Mouse (Mus musculus) CH12.LX (cell line): ENCODE data around the gene Prokr1. TPM values are rescaled to one million over a fixed set of nuclear protein-coding genes. Genes with fewer than 3 reads are reported as not detected.
A peak's percentile ranks its signal among the peaks of the same experiment; 100 is the strongest.

Experiments used
- DNase-seq: peaks from one replicate; pipeline ENCODE4 v3.0.0-alpha.2; 2013; ENCODE audit errors: extremely low read depth
- H3K27ac ChIP-seq: 2 replicates; pipeline ENCODE4 v1.5.1; 2012; ENCODE audit warnings: low read depth, mild to moderate bottlenecking, control low read depth, moderate library complexity; ENCODE audit not compliant: insufficient read depth
- H3K27me3 ChIP-seq: replicated peaks from 2 replicates; pipeline ENCODE3; 2012; ENCODE audit warnings: inconsistent platforms
- H3K36me3 ChIP-seq, 2 experiments: replicated peaks in 1 of 2; 2 replicates each; pipeline versions ENCODE3 to v1.6.1; 2012; ENCODE audit warnings: inconsistent platforms in 1 of 2, low read length in 1 of 2, mild to moderate bottlenecking in 1 of 2, mixed read lengths in 1 of 2, moderate library complexity in 1 of 2; ENCODE audit not compliant: control insufficient read depth in 1 of 2, insufficient read depth in 1 of 2
- H3K4me1 ChIP-seq, 2 experiments: 2 replicates each; pipeline ENCODE4 v1.6.1; 2012; ENCODE audit warnings: inconsistent platforms in 1 of 2, moderate library complexity in 1 of 2; ENCODE audit not compliant: insufficient read depth in 2 of 2, control insufficient read depth in 1 of 2
- H3K4me2 ChIP-seq: 2 replicates; pipeline ENCODE4 v1.6.1; 2012; ENCODE audit warnings: low read depth, mild to moderate bottlenecking, control low read depth; ENCODE audit not compliant: poor library complexity, insufficient read depth, severe bottlenecking
- H3K4me3 ChIP-seq, 3 experiments: fragments of 150-350 bp in 1 of 3; sonication (generic) in 1 of 3; replicated peaks in 1 of 3; 2 replicates each; pipeline versions ENCODE3 to v1.5.1; 2011 to 2012; ENCODE audit warnings: low read depth in 2 of 3, low read length in 2 of 3, mild to moderate bottlenecking in 2 of 3, moderate library complexity in 2 of 3, control low read depth in 1 of 3, improper control_type of control experiment in 1 of 3, inconsistent platforms in 1 of 3, mixed read lengths in 1 of 3; ENCODE audit not compliant: poor library complexity in 1 of 3
- H3K79me2 ChIP-seq: replicated peaks from 2 replicates; pipeline ENCODE4 v1.6.1; 2012; ENCODE audit warnings: mild to moderate bottlenecking, moderate library complexity; ENCODE audit not compliant: control insufficient read depth, poor library complexity, insufficient read depth, severe bottlenecking; ENCODE audit errors: extremely low read depth
- H3K9ac ChIP-seq: 2 replicates; pipeline ENCODE4 v1.6.1; 2012; ENCODE audit warnings: low read depth, mild to moderate bottlenecking, control low read depth, moderate library complexity; ENCODE audit not compliant: insufficient read depth
- H3K9me3 ChIP-seq: replicated peaks from 2 replicates; pipeline ENCODE3; 2012; ENCODE audit warnings: low read length, inconsistent platforms, mixed read lengths
- BHLHE40 ChIP-seq: IDR thresholded peaks from 2 replicates; pipeline ENCODE4 v1.6.1; 2011; ENCODE audit warnings: mild to moderate bottlenecking, low read depth, low read length, improper control_type of control experiment
- CHD1 ChIP-seq: IDR thresholded peaks from 2 replicates; pipeline ENCODE4 v1.6.1; 2012; ENCODE audit warnings: low read depth, low read length, improper control_type of control experiment, inconsistent platforms
- CHD2 ChIP-seq: IDR thresholded peaks from 2 replicates; pipeline ENCODE4 v1.6.1; 2011; ENCODE audit warnings: low read length, improper control_type of control experiment
- CTCF ChIP-seq, 2 experiments: IDR thresholded peaks in 1 of 2; conservative IDR thresholded peaks in 1 of 2; 2 replicates each; pipeline ENCODE4 v1.5.1; 2011 to 2012; ENCODE audit warnings: low read depth in 2 of 2, low read length in 2 of 2, improper control_type of control experiment in 1 of 2, inconsistent platforms in 1 of 2, mild to moderate bottlenecking in 1 of 2, moderate library complexity in 1 of 2
- E2F4 ChIP-seq: IDR thresholded peaks from 2 replicates; pipeline ENCODE4 v1.6.1; 2011; ENCODE audit warnings: low read depth, low read length, improper control_type of control experiment; ENCODE audit not compliant: insufficient replicate concordance
- ELF1 ChIP-seq: IDR thresholded peaks from 2 replicates; pipeline ENCODE4 v1.6.1; 2014; ENCODE audit warnings: low read depth, mild to moderate bottlenecking, inconsistent platforms, low read length, improper control_type of control experiment
- EP300 ChIP-seq: IDR thresholded peaks from 2 replicates; pipeline ENCODE4 v1.6.1; 2011; ENCODE audit warnings: low read length, improper control_type of control experiment
- ETS1 ChIP-seq: conservative IDR thresholded peaks from 2 replicates; pipeline ENCODE4 v1.6.1; 2012; ENCODE audit warnings: low read depth, mild to moderate bottlenecking, inconsistent platforms, low read length, improper control_type of control experiment, moderate library complexity
- GABPA ChIP-seq: IDR thresholded peaks from 2 replicates; pipeline ENCODE4 v1.6.1; 2012; ENCODE audit warnings: low read depth, low read length, improper control_type of control experiment, inconsistent platforms; ENCODE audit not compliant: insufficient replicate concordance
- HCFC1 ChIP-seq: IDR thresholded peaks from 2 replicates; pipeline ENCODE4 v1.6.1; 2012; ENCODE audit warnings: low read depth, mild to moderate bottlenecking, inconsistent platforms, low read length, improper control_type of control experiment
- IRF4 ChIP-seq: IDR thresholded peaks from 2 replicates; pipeline ENCODE4 v1.6.1; 2014; ENCODE audit warnings: low read depth, mild to moderate bottlenecking, inconsistent platforms, low read length, improper control_type of control experiment
- JUN ChIP-seq: IDR thresholded peaks from 2 replicates; pipeline ENCODE4 v1.6.1; 2011; ENCODE audit warnings: low read depth, mild to moderate bottlenecking, low read length, improper control_type of control experiment, moderate library complexity; ENCODE audit not compliant: insufficient read depth
- JUND ChIP-seq: conservative IDR thresholded peaks from 2 replicates; pipeline ENCODE4 v1.6.1; 2011; ENCODE audit warnings: low read depth, low read length, improper control_type of control experiment
- KAT2A ChIP-seq: IDR thresholded peaks from 2 replicates; pipeline ENCODE4 v1.6.1; 2012; ENCODE audit warnings: low read length, improper control_type of control experiment, inconsistent platforms; ENCODE audit not compliant: insufficient replicate concordance
- MAFK ChIP-seq: IDR thresholded peaks from 2 replicates; pipeline ENCODE4 v1.6.1; 2011; ENCODE audit warnings: low read length, improper control_type of control experiment; ENCODE audit not compliant: insufficient replicate concordance
- MAX ChIP-seq: IDR thresholded peaks from 2 replicates; pipeline ENCODE4 v1.6.1; 2011; ENCODE audit warnings: low read length, improper control_type of control experiment
- MAZ ChIP-seq: IDR thresholded peaks from 2 replicates; pipeline ENCODE4 v1.6.1; 2012; ENCODE audit warnings: low read depth, mild to moderate bottlenecking, inconsistent platforms, low read length, improper control_type of control experiment, moderate library complexity
- MEF2A ChIP-seq: IDR thresholded peaks from 2 replicates; pipeline ENCODE4 v1.6.1; 2014; ENCODE audit warnings: low read depth, mild to moderate bottlenecking, inconsistent platforms, low read length, improper control_type of control experiment, borderline replicate concordance
- MXI1 ChIP-seq: IDR thresholded peaks from 2 replicates; pipeline ENCODE4 v1.6.1; 2011; ENCODE audit warnings: mild to moderate bottlenecking, low read depth, low read length, improper control_type of control experiment
- MYC ChIP-seq: IDR thresholded peaks from 2 replicates; pipeline ENCODE4 v1.6.1; 2011; ENCODE audit warnings: low read depth, mild to moderate bottlenecking, improper control_type of control experiment, low read length
- NELFE ChIP-seq: IDR thresholded peaks from 2 replicates; pipeline ENCODE4 v1.6.1; 2011; ENCODE audit warnings: low read depth, low read length, improper control_type of control experiment
- NRF1 ChIP-seq: IDR thresholded peaks from 2 replicates; pipeline ENCODE4 v1.6.1; 2014; ENCODE audit warnings: low read depth, mild to moderate bottlenecking, inconsistent platforms, low read length, improper control_type of control experiment, moderate library complexity
- PAX5 ChIP-seq: IDR thresholded peaks from 2 replicates; pipeline ENCODE4 v1.6.1; 2012; ENCODE audit warnings: low read length, inconsistent platforms, mixed read lengths
- POLR2A ChIP-seq: IDR thresholded peaks from 2 replicates; pipeline ENCODE4 v1.6.1; 2011; ENCODE audit warnings: low read depth, mild to moderate bottlenecking, improper control_type of control experiment, low read length
- POLR2AphosphoS2 ChIP-seq: IDR thresholded peaks from 2 replicates; pipeline ENCODE4 v1.6.1; 2011; ENCODE audit warnings: low read depth, low read length, improper control_type of control experiment
- RAD21 ChIP-seq: IDR thresholded peaks from 2 replicates; pipeline ENCODE4 v1.6.1; 2011; ENCODE audit warnings: low read depth, mild to moderate bottlenecking, low read length, improper control_type of control experiment, moderate library complexity
- RCOR1 ChIP-seq: conservative IDR thresholded peaks from 2 replicates; pipeline ENCODE4 v1.6.1; 2012; ENCODE audit warnings: low read depth, mild to moderate bottlenecking, inconsistent platforms, low read length, improper control_type of control experiment
- SIN3A ChIP-seq: IDR thresholded peaks from 2 replicates; pipeline ENCODE4 v1.6.1; 2012; ENCODE audit warnings: low read length, improper control_type of control experiment, inconsistent platforms
- SMC3 ChIP-seq: IDR thresholded peaks from 2 replicates; pipeline ENCODE4 v1.6.1; 2011; ENCODE audit warnings: low read depth, low read length, improper control_type of control experiment
- TBP ChIP-seq: conservative IDR thresholded peaks from 2 replicates; pipeline ENCODE4 v1.6.1; 2011; ENCODE audit warnings: low read depth, low read length, improper control_type of control experiment
- TCF12 ChIP-seq: IDR thresholded peaks from 2 replicates; pipeline ENCODE4 v1.6.1; 2014; ENCODE audit warnings: low read depth, mild to moderate bottlenecking, inconsistent platforms, low read length, improper control_type of control experiment
- UBTF ChIP-seq: IDR thresholded peaks from 2 replicates; pipeline ENCODE4 v1.6.1; 2012; ENCODE audit warnings: low read depth, mild to moderate bottlenecking, inconsistent platforms, low read length, improper control_type of control experiment, moderate library complexity
- USF1 ChIP-seq: IDR thresholded peaks from 2 replicates; pipeline ENCODE4 v1.6.1; 2014; ENCODE audit warnings: low read depth, mild to moderate bottlenecking, inconsistent platforms, low read length, improper control_type of control experiment
- USF2 ChIP-seq: conservative IDR thresholded peaks from 2 replicates; pipeline ENCODE4 v1.6.1; 2011; ENCODE audit warnings: low read depth, low read length, improper control_type of control experiment
- ZC3H11A ChIP-seq: IDR thresholded peaks from 2 replicates; pipeline ENCODE4 v1.6.1; 2012; ENCODE audit warnings: low read depth, mild to moderate bottlenecking, inconsistent platforms, low read length, improper control_type of control experiment
- ZKSCAN1 ChIP-seq: IDR thresholded peaks from 2 replicates; pipeline ENCODE4 v1.6.1; 2012; ENCODE audit warnings: low read depth, inconsistent platforms, low read length, improper control_type of control experiment, borderline replicate concordance
- ZMIZ1 ChIP-seq: IDR thresholded peaks from 2 replicates; pipeline ENCODE4 v1.6.1; 2012; ENCODE audit warnings: low read depth, mild to moderate bottlenecking, inconsistent platforms, low read length, improper control_type of control experiment
- ZNF384 ChIP-seq: IDR thresholded peaks from 2 replicates; pipeline ENCODE4 v1.6.1; 2012; ENCODE audit warnings: low read depth, low read length, improper control_type of control experiment, inconsistent platforms
- dilution Hi-C: fragments of 300-500 bp; cut with MboI; formaldehyde crosslinking; loops from 2 replicates; pipeline ENCODE4 v1.14.3; 2020; ENCODE audit warnings: low sequenced_read_pairs; ENCODE audit not compliant: extremely low pct_unique_long_range_greater_than_20kb, extremely low pct_ligation_motif_present
- in situ Hi-C: fragments of 300-500 bp; cut with MboI; formaldehyde crosslinking; loops from 3 replicates; pipeline ENCODE4 v1.14.3; 2019; ENCODE audit warnings: low sequenced_read_pairs, low pct_ligation_motif_present, low pct_unique_long_range_greater_than_20kb, mixed read lengths
- polyA plus RNA-seq: library from polyadenylated mRNA; unstranded; fragments of >175 nt; gene quantifications from 2 replicates; pipeline ENCODE4 v1.2.1, GENCODE M21; 2012; ENCODE audit warnings: low read depth; ENCODE audit not compliant: insufficient read length
- total RNA-seq, 2 experiments: library from RNA; depleted of rRNA; stranded (reverse); fragments of 300-350 nt in 1 of 2; fragments of >200 nt in 1 of 2; gene quantifications; 2 replicates each; pipeline ENCODE4 v1.2.3; 2012 to 2014

The Prokr1 gene
- total and polyA plus RNA-seq, 3 experiments, result 0.08 TPM; not detected in 2

DNA sequence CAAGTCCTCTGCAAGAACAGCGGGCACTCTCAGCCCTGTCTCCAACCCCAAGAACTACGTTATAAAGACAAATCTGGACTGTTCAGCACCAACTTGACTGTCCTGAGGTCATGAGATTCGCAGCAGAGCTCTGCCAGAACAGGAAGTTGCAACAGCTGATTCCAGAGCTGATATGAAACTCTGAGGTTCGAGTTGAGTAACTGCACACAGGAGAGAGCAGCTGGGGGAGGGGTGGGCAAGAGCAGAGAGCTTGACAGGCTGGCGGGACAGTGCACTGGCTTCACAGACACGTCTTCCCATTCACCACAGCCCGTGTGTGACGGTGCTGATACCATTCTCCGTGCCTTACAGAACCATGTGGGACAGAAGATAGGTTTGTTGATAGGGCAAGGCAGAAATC, 48.5 kb downstream of the Prokr1 start:
- H3K79me2 ChIP-seq, result no peaks in the 10 kb centered on the region
- dilution Hi-C loops, result no loop called here
- peaks cover 27% of the 10 kb centered on the region for H3K27me3 ChIP-seq
- H3K4me3 ChIP-seq, result peak overlapping the region in 2 of 3 experiments; percentile 25 to 38
- in situ Hi-C loops, result no loop called here
- peaks cover 13% of the 10 kb centered on the region for H3K9me3 ChIP-seq
- H3K36me3 ChIP-seq, result no peaks in the 10 kb centered on the region
- H3K4me1 ChIP-seq, result peaks cover 16 to 47% of the 10 kb centered on the region in 2 experiments
- H3K9ac ChIP-seq, result no peak overlapping the region
- peak overlapping the region; percentile 43 for H3K27ac ChIP-seq
- DNase-seq, result peak; percentile 95
- peak overlapping the region; percentile 35 for H3K4me2 ChIP-seq
- TF ChIP-seq MYC, result peak; percentile 81
- TF ChIP-seq TBP, result peak; percentile 89
- TF ChIP-seq GABPA, result no peak
- TF ChIP-seq CHD1, result no peak
- TF ChIP-seq MAX, result peak; percentile 67
- TF ChIP-seq HCFC1, result peak; percentile 51
- TF ChIP-seq MAZ, result peak; percentile 55; the same call in 1 of the 2 replicates
- TF ChIP-seq JUN, result peak; percentile 40; the same call in 1 of the 2 replicates
- TF ChIP-seq SMC3, result no peak
- TF ChIP-seq CHD2, result peak; percentile 93
- peak; percentile 96 for TF ChIP-seq BHLHE40
- TF ChIP-seq KAT2A, result no peak
- no peak for TF ChIP-seq NRF1
- no peak for TF ChIP-seq ZC3H11A
- no peak for TF ChIP-seq ZKSCAN1
- no peak for TF ChIP-seq USF1
- TF ChIP-seq SIN3A, result peak; percentile 95
- peak; percentile 84 for TF ChIP-seq MEF2A
- no peak; the same call in 1 of the 2 replicates for TF ChIP-seq RAD21
- peak; percentile 96 for TF ChIP-seq IRF4
- no peak for TF ChIP-seq UBTF
- peak; percentile 95 for TF ChIP-seq TCF12
- TF ChIP-seq POLR2AphosphoS2, result no peak
- no peak for TF ChIP-seq CTCF (conservative IDR thresholded peaks at IDR 0.05 in 1 of 2, IDR thresholded peaks at IDR 0.05 in 1 of 2; ENCODE audit: low read depth in 2 of 2, low read length in 2 of 2)
- peak; percentile 61; the same call in 1 of the 2 replicates for TF ChIP-seq JUND
- TF ChIP-seq ETS1, result peak; percentile 99
- no peak for TF ChIP-seq ZNF384
- peak; percentile 33; the same call in 1 of the 2 replicates for TF ChIP-seq NELFE
- TF ChIP-seq EP300, result peak; percentile 85
- no peak for TF ChIP-seq USF2
- TF ChIP-seq RCOR1, result no peak; the same call in 1 of the 2 replicates
- TF ChIP-seq PAX5, result no peak
- no peak for TF ChIP-seq ZMIZ1
- no peak for TF ChIP-seq E2F4
- peak; percentile 46; the same call in 1 of the 2 replicates for TF ChIP-seq POLR2A
- TF ChIP-seq ELF1, result peak; percentile 75
- 0 out of 2 replicates have a peak, but pooled peaks have one; percentile 49 for TF ChIP-seq MAFK
- peak; percentile 73 for TF ChIP-seq MXI1
